Mouse (Mus musculus) forebrain, embryonic 10.5 days (tissue): ENCODE measurements around the gene Rap1b. TPM values are rescaled to one million over a fixed set of nuclear protein-coding genes. Genes with fewer than 3 reads are reported as not detected.

Source experiments
- DNase-seq: peaks from one replicate; pipeline ENCODE4 v3.0.0-alpha.2; 2017; ENCODE audit warnings: low spot score; ENCODE audit errors: extremely low spot score
- H3K27ac ChIP-seq: fragments of 300-500 bp; sonication (generic); 2 replicates; pipeline ENCODE4 v1.5.1; 2016; ENCODE audit warnings: mild to moderate bottlenecking
- H3K27me3 ChIP-seq: fragments of 300-500 bp; sonication (generic); 2 replicates; pipeline ENCODE4 v1.6.1; 2016; ENCODE audit warnings: mild to moderate bottlenecking; ENCODE audit not compliant: poor library complexity, severe bottlenecking
- H3K36me3 ChIP-seq: fragments of 300-500 bp; sonication (generic); replicated peaks from 2 replicates; pipeline ENCODE4 v1.6.1; 2016; ENCODE audit warnings: mild to moderate bottlenecking, moderate library complexity
- H3K4me1 ChIP-seq: fragments of 300-500 bp; sonication (generic); 2 replicates; pipeline ENCODE4 v1.6.1; 2016
- H3K4me3 ChIP-seq: fragments of 300-500 bp; sonication (generic); 2 replicates; pipeline ENCODE4 v1.5.1; 2016; ENCODE audit warnings: mild to moderate bottlenecking, moderate library complexity
- H3K9me3 ChIP-seq: fragments of 300-500 bp; sonication (generic); 2 replicates; pipeline ENCODE4 v1.6.1; 2016; ENCODE audit warnings: mild to moderate bottlenecking, moderate library complexity
- WGBS: fragments of 180-500 bp; shearing (Covaris S2); methylation state at CpG from one replicate; pipeline ENCODE4 v1.1.7; 2016; 5-methylcytosine and 5-hydroxymethylcytosine counted together
- polyA plus RNA-seq: library from polyadenylated mRNA; unstranded; fragments of >200 nt; fragmentation: Nextera tagmentation; extraction: Ambion mirVana; gene quantifications from 2 replicates; pipeline ENCODE4 v1.2.1, GENCODE M21; 2016

Rap1b gene
- polyA plus RNA-seq, 1 experiment from 2014 or later: 136 TPM

- no peaks in the 10 kb centered on the region for H3K4me1 ChIP-seq
- DNase-seq: no peak
- H3K27me3 ChIP-seq: no peaks in the 10 kb centered on the region
- peaks cover 99% of the 10 kb centered on the region for H3K36me3 ChIP-seq
- no peak overlapping the region for H3K27ac ChIP-seq
- H3K4me3 ChIP-seq: no peak overlapping the region
- 95% methylated on average over 17 of the region's 17 CpGs for WGBS
- H3K9me3 ChIP-seq: no peaks in the 10 kb centered on the region
These were observed 68.1 kb downstream of the Rap1b start for GRCm38 (mm10) chr10:117777501-117778327.

- H3K27me3 ChIP-seq: no peaks in the 10 kb centered on the region
- H3K36me3 ChIP-seq: peaks cover 99% of the 10 kb centered on the region
- H3K9me3 ChIP-seq: no peaks in the 10 kb centered on the region
- WGBS: 91% methylated on average over 3 of the region's 3 CpGs
- H3K4me3 ChIP-seq: no peak overlapping the region
- no peak overlapping the region for H3K27ac ChIP-seq
- no peak for DNase-seq
- no peaks in the 10 kb centered on the region for H3K4me1 ChIP-seq
These were observed 68.7 kb downstream of the Rap1b start for GRCm38 (mm10) chr10:117777103-117777470.

GRCm38 (mm10) chr10:117776281-117777102 is 69.3 kb downstream of the Rap1b start:
- H3K9me3 ChIP-seq: no peaks in the 10 kb centered on the region
- H3K27me3 ChIP-seq: no peaks in the 10 kb centered on the region
- no peak for DNase-seq
- H3K36me3 ChIP-seq: peaks cover 98% of the 10 kb centered on the region
- H3K4me3 ChIP-seq: no peak overlapping the region
- H3K27ac ChIP-seq: no peak overlapping the region
- 94% methylated on average over 12 of the region's 12 CpGs for WGBS
- no peaks in the 10 kb centered on the region for H3K4me1 ChIP-seq

GRCm38 (mm10) chr10:117775401-117776144 is 70.3 kb downstream of the Rap1b start:
- Histone ChIP-seq H3K4me1 (no peaks in the 10 kb centered on the region), H3K27ac (no peak overlapping the region), H3K27me3 (no peaks in the 10 kb centered on the region), H3K36me3 (peaks cover 98% of the 10 kb centered on the region), H3K9me3 (no peaks in the 10 kb centered on the region), H3K4me3 (no peak overlapping the region)
- DNase-seq: no peak
- WGBS: 93% methylated on average over 6 of the region's 6 CpGs

- DNase-seq: no peak
- no peak overlapping the region for H3K27ac ChIP-seq
- no peaks in the 10 kb centered on the region for H3K9me3 ChIP-seq
- no peaks in the 10 kb centered on the region for H3K27me3 ChIP-seq
- no peak overlapping the region for H3K4me3 ChIP-seq
- WGBS: 100% methylated on average over 1 of the region's 1 CpGs
- no peaks in the 10 kb centered on the region for H3K4me1 ChIP-seq
- peaks cover 98% of the 10 kb centered on the region for H3K36me3 ChIP-seq
These were observed 71.1 kb downstream of the Rap1b start for GRCm38 (mm10) chr10:117774817-117775120.

- Histone ChIP-seq H3K9me3 (no peaks in the 10 kb centered on the region), H3K4me1 (no peaks in the 10 kb centered on the region), H3K4me3 (no peak overlapping the region), H3K27ac (no peak overlapping the region), H3K36me3 (peaks cover 98% of the 10 kb centered on the region), H3K27me3 (no peaks in the 10 kb centered on the region)
- 95% methylated on average over 22 of the region's 22 CpGs for WGBS
- no peak for DNase-seq
These were observed 71.6 kb downstream of the Rap1b start for GRCm38 (mm10) chr10:117774011-117774816.

GRCm38 (mm10) chr10:117773106-117773720 is 72.6 kb downstream of the Rap1b start:
- no peaks in the 10 kb centered on the region for H3K9me3 ChIP-seq
- DNase-seq: no peak
- H3K27ac ChIP-seq: no peak overlapping the region
- peaks cover 94% of the 10 kb centered on the region for H3K36me3 ChIP-seq
- no peaks in the 10 kb centered on the region for H3K27me3 ChIP-seq
- no peaks in the 10 kb centered on the region for H3K4me1 ChIP-seq
- 93% methylated on average over 7 of the region's 7 CpGs for WGBS
- no peak overlapping the region for H3K4me3 ChIP-seq

GRCm38 (mm10) chr10:117772364-117773105 is 73.3 kb downstream of the Rap1b start:
- WGBS: 92% methylated on average over 17 of the region's 17 CpGs
- H3K4me3 ChIP-seq: no peak overlapping the region
- H3K27ac ChIP-seq: no peak overlapping the region
- H3K27me3 ChIP-seq: no peaks in the 10 kb centered on the region
- no peaks in the 10 kb centered on the region for H3K4me1 ChIP-seq
- DNase-seq: no peak
- peaks cover 94% of the 10 kb centered on the region for H3K36me3 ChIP-seq
- H3K9me3 ChIP-seq: no peaks in the 10 kb centered on the region

GRCm38 (mm10) chr10:117771131-117771510 is 74.7 kb downstream of the Rap1b start:
- DNase-seq: no peak
- Histone ChIP-seq H3K36me3 (peaks cover 94% of the 10 kb centered on the region), H3K9me3 (no peaks in the 10 kb centered on the region)

GRCm38 (mm10) chr10:117770286-117771130 is 75.3 kb downstream of the Rap1b start:
- Histone ChIP-seq H3K4me3 (no peak overlapping the region), H3K27ac (no peak overlapping the region), H3K9me3 (no peaks in the 10 kb centered on the region), H3K27me3 (no peaks in the 10 kb centered on the region), H3K36me3 (peaks cover 94% of the 10 kb centered on the region), H3K4me1 (no peaks in the 10 kb centered on the region)
- no peak for DNase-seq
- WGBS: 94% methylated on average over 18 of the region's 18 CpGs

More at GRCm38 (mm10) chr10:117771131-117771510, 74.7 kb downstream of the Rap1b start:
- no peaks in the 10 kb centered on the region for H3K27me3 ChIP-seq
- no peak overlapping the region for H3K4me3 ChIP-seq
- WGBS: 97% methylated on average over 10 of the region's 10 CpGs
- H3K4me1 ChIP-seq: no peaks in the 10 kb centered on the region
- H3K27ac ChIP-seq: no peak overlapping the region
